Mouse (Mus musculus): ENCODE measurements at regions not wholly inside any gene's neighbourhood (a gene's known extent, or its start where the extent isn't known, plus 50 kb on each side); places are given as distances from the start of the nearest gene placed in this dataset.

DNA sequence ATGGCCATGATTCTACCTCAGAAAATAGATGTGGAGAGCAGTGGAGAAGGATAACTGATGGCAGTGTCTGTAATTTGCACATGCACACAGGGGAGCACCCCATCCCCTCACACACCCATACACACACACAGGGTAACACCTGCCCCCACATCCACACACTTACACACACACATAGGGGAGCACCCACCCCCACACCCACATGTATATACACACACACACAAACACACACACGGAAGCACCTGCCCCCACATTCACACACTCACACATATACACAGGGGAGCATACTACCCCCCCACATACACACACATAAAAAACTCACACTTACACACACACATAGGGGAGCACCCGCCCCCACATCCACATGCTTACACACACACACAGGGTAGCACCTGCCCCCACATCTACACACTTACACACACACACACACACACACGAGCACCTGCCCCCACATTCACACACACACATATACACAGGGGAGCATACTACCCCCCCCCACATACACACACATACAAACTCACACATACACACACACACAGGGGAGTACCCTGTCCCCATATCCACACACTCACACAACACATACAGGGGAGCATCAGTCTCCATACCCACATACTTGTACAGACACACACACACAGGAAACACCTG lies 265.8 kb downstream of the Lmo4 start:
- no peak overlapping the region for H3K4me2 ChIP-seq (ENCODE audit: low read depth, low read length)
- H3K4me1 ChIP-seq (ENCODE audit: control insufficient read depth, insufficient read depth, low read length) = no peaks in the 10 kb centered on the region
- H3K27ac ChIP-seq (ENCODE audit: low read length) = no peak overlapping the region
- H3K36me3 ChIP-seq (ENCODE audit: control insufficient read depth, insufficient read depth, low read length) = no peaks in the 10 kb centered on the region
- H3K4me3 ChIP-seq (ENCODE audit: low read length) = no peak overlapping the region
- no peak for ATAC-seq
- H3K27me3 ChIP-seq (replicated peaks; ENCODE audit: control insufficient read depth, insufficient read depth, low read length) = no peaks in the 10 kb centered on the region
- H3K9ac ChIP-seq (ENCODE audit: low read depth, low read length) = no peak overlapping the region
- WGBS = 92% methylated on average over 3 of the region's 3 CpGs
- no peaks in the 10 kb centered on the region for H3K9me3 ChIP-seq (ENCODE audit: control insufficient read depth, low read length)

DNA sequence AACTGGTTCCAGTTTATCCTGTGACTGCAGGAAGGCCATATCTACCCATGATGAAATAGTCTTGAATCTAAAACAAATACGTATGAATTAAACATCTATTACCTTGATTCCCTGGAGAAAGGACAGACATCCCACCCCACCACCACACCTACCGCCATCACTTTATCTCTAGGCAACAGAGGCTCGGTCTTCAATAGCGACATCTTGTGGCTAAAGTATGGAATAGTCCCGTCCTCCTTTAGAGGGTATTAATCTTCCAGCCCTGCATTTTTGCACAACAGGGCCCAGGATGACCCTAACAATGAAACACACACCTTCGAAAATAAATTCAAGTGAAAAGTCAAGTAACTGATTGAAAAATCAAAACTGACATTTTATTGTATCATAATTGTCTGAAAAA lies 279.7 kb downstream of the Lmo4 start:
- Histone ChIP-seq H3K9ac (ENCODE audit: low read depth, low read length) (no peak overlapping the region), H3K36me3 (ENCODE audit: control insufficient read depth, insufficient read depth, low read length) (no peaks in the 10 kb centered on the region), H3K4me3 (ENCODE audit: low read length) (no peak overlapping the region), H3K9me3 (ENCODE audit: control insufficient read depth, low read length) (no peaks in the 10 kb centered on the region), H3K27me3 (replicated peaks; ENCODE audit: control insufficient read depth, insufficient read depth, low read length) (no peaks in the 10 kb centered on the region), H3K27ac (ENCODE audit: low read length) (no peak overlapping the region), H3K4me2 (ENCODE audit: low read depth, low read length) (no peak overlapping the region), H3K4me1 (ENCODE audit: control insufficient read depth, insufficient read depth, low read length) (no peaks in the 10 kb centered on the region)
- no peak for ATAC-seq
- 60% methylated on average over 6 of the region's 6 CpGs for WGBS

DNA sequence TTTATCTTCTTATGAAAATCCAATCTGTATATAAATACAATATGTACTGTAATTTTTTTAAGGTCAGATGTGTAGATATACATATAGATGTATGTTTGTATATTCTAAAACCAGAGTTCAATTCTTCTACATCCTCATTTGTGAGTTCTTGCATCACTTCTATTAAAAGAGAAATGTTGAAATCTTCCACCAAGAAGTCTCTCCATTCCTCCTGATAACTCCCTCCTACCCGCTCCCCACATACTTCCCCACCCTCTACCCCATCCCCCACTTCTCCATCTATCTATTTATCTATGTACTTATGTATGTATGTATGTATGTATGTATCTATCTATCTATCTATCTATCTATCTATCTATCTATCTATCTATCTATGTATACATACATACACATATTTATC lies 285.3 kb downstream of the Lmo4 start:
- Histone ChIP-seq H3K27me3 (replicated peaks; ENCODE audit: control insufficient read depth, insufficient read depth, low read length) (no peaks in the 10 kb centered on the region), H3K4me1 (ENCODE audit: control insufficient read depth, insufficient read depth, low read length) (peaks cover 4% of the 10 kb centered on the region; the same call in 1 of the 2 replicates), H3K4me3 (ENCODE audit: low read length) (no peak overlapping the region), H3K36me3 (ENCODE audit: control insufficient read depth, insufficient read depth, low read length) (no peaks in the 10 kb centered on the region), H3K4me2 (ENCODE audit: low read depth, low read length) (no peak overlapping the region), H3K27ac (ENCODE audit: low read length) (no peak overlapping the region), H3K9ac (ENCODE audit: low read depth, low read length) (no peak overlapping the region), H3K9me3 (ENCODE audit: control insufficient read depth, low read length) (no peaks in the 10 kb centered on the region)
- ATAC-seq = no peak
- WGBS = 100% methylated on average over 1 of the region's 1 CpGs

DNA sequence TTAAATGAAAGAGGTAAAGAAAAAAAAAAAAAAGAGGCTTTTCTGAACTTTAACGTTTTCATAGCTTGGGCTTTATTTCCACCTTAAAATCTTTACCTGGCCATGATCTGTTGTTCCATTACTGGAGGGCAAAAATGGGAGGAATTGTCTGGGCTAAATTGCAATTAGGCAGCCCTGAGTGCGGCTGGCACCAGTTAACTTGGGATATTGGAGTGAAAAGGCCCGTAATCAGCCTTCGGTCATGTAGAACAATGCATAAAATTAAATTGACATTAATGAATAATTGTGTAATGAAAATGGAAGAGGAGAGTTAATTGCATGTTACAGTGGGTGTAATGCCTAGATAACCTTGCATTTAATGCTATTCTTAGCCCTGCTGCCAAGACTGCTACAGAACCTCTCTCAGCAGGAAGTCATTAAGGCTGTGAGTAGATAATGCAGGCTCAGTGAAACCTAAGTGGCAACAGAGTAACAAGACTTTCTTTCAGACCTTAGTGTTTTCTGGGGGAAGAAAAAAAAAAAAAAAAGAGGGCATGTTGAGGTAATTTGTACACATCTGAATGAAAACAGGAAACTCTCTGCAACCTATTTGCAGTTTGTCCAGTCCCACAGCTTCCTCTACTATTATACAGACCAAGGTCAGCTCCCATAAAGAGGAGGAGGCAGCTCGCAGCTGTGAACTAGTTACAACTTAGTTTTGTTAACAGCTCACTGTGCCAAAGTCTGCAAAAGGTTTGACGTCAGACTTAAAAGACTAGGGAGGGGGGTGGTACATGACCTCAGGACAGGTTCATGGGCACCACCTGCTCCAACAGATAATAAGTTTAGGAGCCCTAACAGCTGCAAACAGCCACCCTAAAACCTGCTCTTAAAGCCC lies 290.4 kb downstream of the Lmo4 start:
- ATAC-seq = peak; percentile 86
- Histone ChIP-seq H3K36me3 (ENCODE audit: control insufficient read depth, insufficient read depth, low read length) (no peaks in the 10 kb centered on the region), H3K27me3 (replicated peaks; ENCODE audit: control insufficient read depth, insufficient read depth, low read length) (no peaks in the 10 kb centered on the region), H3K4me2 (ENCODE audit: low read depth, low read length) (no peak overlapping the region), H3K4me3 (ENCODE audit: low read length) (no peak overlapping the region), H3K4me1 (ENCODE audit: control insufficient read depth, insufficient read depth, low read length) (peaks cover 7% of the 10 kb centered on the region; the same call in 1 of the 2 replicates), H3K9ac (ENCODE audit: low read depth, low read length) (no peak overlapping the region), H3K27ac (ENCODE audit: low read length) (no peak overlapping the region), H3K9me3 (ENCODE audit: control insufficient read depth, low read length) (no peaks in the 10 kb centered on the region)
- 49% methylated on average over 6 of the region's 6 CpGs for WGBS

DNA sequence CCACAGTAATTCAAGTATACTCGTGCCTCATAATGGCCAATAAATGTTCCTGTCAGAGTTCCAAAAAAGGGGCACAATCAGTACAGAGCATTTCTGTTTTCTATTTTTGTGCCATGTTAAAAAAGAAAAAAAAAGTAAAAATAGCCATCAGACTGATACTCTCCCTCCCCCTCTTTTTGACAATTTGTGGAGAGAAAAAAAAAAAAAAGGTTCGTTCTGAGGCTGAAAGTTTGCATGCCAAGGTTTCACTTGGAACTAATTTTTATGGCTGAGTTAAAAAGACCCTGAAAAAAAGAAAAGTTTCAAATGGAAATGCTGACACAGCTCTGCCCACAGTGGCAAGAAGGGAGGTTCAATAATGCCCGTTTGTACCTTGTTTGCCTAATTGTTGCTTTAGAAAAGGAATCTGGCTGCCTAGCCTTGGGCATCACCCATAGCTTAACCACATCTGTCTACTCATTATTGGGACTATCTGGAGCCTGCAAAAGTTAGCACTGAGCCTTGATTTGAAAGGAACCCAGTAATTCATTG lies 291.9 kb downstream of the Lmo4 start:
- H3K4me2 ChIP-seq (ENCODE audit: low read depth, low read length) = no peak overlapping the region
- no peak overlapping the region for H3K27ac ChIP-seq (ENCODE audit: low read length)
- no peak overlapping the region for H3K9ac ChIP-seq (ENCODE audit: low read depth, low read length)
- no peaks in the 10 kb centered on the region for H3K36me3 ChIP-seq (ENCODE audit: control insufficient read depth, insufficient read depth, low read length)
- H3K4me1 ChIP-seq (ENCODE audit: control insufficient read depth, insufficient read depth, low read length) = peaks cover 7% of the 10 kb centered on the region; the same call in 1 of the 2 replicates
- 70% methylated on average over 3 of the region's 3 CpGs for WGBS
- no peaks in the 10 kb centered on the region for H3K27me3 ChIP-seq (replicated peaks; ENCODE audit: control insufficient read depth, insufficient read depth, low read length)
- no peaks in the 10 kb centered on the region for H3K9me3 ChIP-seq (ENCODE audit: control insufficient read depth, low read length)
- no peak overlapping the region for H3K4me3 ChIP-seq (ENCODE audit: low read length)
- ATAC-seq = no peak

DNA sequence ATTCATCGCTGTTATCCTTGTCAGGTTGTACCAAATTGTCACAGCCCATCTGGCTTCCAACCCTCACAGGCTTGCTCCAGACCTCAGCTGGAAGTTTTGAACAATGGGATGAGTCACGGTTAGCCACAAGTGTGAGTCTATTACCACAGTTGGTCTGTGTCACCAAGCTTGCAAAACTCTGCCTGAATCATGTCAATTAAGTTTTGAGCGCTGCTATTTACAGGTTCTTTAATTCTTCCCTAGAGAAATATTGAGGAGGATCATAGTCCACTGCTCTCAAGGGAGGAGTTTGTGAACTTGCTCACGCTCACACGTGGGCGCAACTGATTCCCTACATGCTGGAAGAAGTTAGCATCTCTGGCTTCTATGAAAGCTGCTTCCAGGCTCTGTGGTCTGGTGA lies 292.6 kb downstream of the Lmo4 start:
- ATAC-seq = no peak
- WGBS = 72% methylated on average over 6 of the region's 6 CpGs

DNA sequence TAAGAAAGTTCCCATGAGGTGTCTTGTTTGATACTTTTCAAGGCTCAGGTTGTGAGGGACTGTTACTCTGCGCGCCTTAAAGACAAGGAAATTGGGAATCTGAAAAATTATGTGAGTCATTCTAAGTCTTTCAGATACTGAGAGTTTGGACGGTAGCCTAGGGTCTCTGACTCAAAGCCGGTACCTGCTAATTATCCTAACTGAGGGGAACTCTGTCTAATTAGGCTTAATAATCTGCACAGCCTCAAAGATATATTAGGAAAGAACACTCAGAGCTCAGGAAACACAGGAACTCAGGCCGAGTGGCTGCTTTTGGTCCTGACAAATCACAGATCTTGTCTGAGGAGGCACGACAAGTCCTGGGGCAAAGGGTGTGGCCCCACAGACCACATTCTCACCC lies 295.7 kb downstream of the Lmo4 start:
- no peak overlapping the region for H3K4me3 ChIP-seq (ENCODE audit: low read length)
- no peaks in the 10 kb centered on the region for H3K36me3 ChIP-seq (ENCODE audit: control insufficient read depth, insufficient read depth, low read length)
- H3K4me2 ChIP-seq (ENCODE audit: low read depth, low read length) = no peak overlapping the region
- no peaks in the 10 kb centered on the region for H3K27me3 ChIP-seq (replicated peaks; ENCODE audit: control insufficient read depth, insufficient read depth, low read length)
- H3K27ac ChIP-seq (ENCODE audit: low read length) = no peak overlapping the region
- 77% methylated on average over 6 of the region's 6 CpGs for WGBS
- no peaks in the 10 kb centered on the region for H3K9me3 ChIP-seq (ENCODE audit: control insufficient read depth, low read length)
- no peak overlapping the region for H3K9ac ChIP-seq (ENCODE audit: low read depth, low read length)
- no peak for ATAC-seq
- 0 out of 2 replicates have a peak, but pooled peaks cover 1% of the 10 kb centered on the region for H3K4me1 ChIP-seq (ENCODE audit: control insufficient read depth, insufficient read depth, low read length)

More for the DNA sequence above, 292.6 kb downstream of the Lmo4 start:
- Histone ChIP-seq H3K9ac (ENCODE audit: low read depth, low read length) (no peak overlapping the region), H3K27ac (ENCODE audit: low read length) (no peak overlapping the region), H3K4me3 (ENCODE audit: low read length) (no peak overlapping the region), H3K4me2 (ENCODE audit: low read depth, low read length) (no peak overlapping the region), H3K27me3 (replicated peaks; ENCODE audit: control insufficient read depth, insufficient read depth, low read length) (no peaks in the 10 kb centered on the region), H3K4me1 (ENCODE audit: control insufficient read depth, insufficient read depth, low read length) (peaks cover 7% of the 10 kb centered on the region; the same call in 1 of the 2 replicates), H3K9me3 (ENCODE audit: control insufficient read depth, low read length) (no peaks in the 10 kb centered on the region), H3K36me3 (ENCODE audit: control insufficient read depth, insufficient read depth, low read length) (no peaks in the 10 kb centered on the region)

DNA sequence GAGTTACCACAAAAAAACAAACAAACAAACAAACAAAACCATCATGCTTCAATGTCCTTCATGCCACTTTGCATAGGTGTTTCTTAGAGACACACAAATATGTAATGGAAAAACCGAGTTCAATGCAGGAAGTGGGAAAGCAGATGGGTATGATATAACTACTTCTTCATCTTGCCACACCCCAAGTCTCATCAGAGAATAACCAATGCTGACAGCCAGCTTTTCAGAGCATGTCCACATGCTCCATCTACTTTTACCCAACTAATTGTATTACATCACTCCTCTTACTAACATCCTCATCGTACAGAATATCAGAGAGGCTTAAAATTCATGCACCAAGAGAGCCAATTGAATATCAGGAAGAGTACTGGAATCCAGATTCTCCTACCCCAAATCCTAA lies 301.6 kb downstream of the Lmo4 start:
- 83% methylated on average over 2 of the region's 2 CpGs for WGBS
- Histone ChIP-seq H3K4me2 (ENCODE audit: low read depth, low read length) (no peak overlapping the region), H3K4me1 (ENCODE audit: control insufficient read depth, insufficient read depth, low read length) (no peaks in the 10 kb centered on the region), H3K36me3 (ENCODE audit: control insufficient read depth, insufficient read depth, low read length) (no peaks in the 10 kb centered on the region), H3K9ac (ENCODE audit: low read depth, low read length) (no peak overlapping the region), H3K27me3 (replicated peaks; ENCODE audit: control insufficient read depth, insufficient read depth, low read length) (no peaks in the 10 kb centered on the region), H3K4me3 (ENCODE audit: low read length) (no peak overlapping the region), H3K9me3 (ENCODE audit: control insufficient read depth, low read length) (no peaks in the 10 kb centered on the region), H3K27ac (ENCODE audit: low read length) (no peak overlapping the region)
- no peak for ATAC-seq

DNA sequence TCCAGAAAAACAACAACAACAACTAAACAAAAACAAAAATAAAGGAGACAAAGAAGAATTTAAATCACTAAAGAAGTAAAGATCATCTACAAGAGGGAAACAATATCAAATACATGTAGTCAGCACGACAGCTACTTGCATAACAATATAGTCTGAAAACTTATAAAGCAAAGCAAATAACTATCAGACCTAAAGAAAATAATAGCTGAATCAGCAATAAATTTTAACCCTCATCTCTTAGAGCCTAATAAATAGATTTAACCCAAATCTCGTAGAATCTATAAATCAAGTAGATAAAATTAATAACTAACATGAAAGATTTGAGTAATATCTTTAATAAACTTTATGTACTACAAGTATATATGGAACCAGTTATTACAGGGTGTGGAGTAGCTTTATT lies 324.2 kb downstream of the Lmo4 start:
- Histone ChIP-seq H3K4me2 (ENCODE audit: low read depth, low read length) (no peak overlapping the region), H3K4me1 (ENCODE audit: control insufficient read depth, insufficient read depth, low read length) (no peaks in the 10 kb centered on the region), H3K4me3 (ENCODE audit: low read length) (no peak overlapping the region), H3K27me3 (replicated peaks; ENCODE audit: control insufficient read depth, insufficient read depth, low read length) (no peaks in the 10 kb centered on the region), H3K27ac (ENCODE audit: low read length) (no peak overlapping the region), H3K9ac (ENCODE audit: low read depth, low read length) (no peak overlapping the region), H3K36me3 (ENCODE audit: control insufficient read depth, insufficient read depth, low read length) (no peaks in the 10 kb centered on the region), H3K9me3 (ENCODE audit: control insufficient read depth, low read length) (no peaks in the 10 kb centered on the region)
- no peak for ATAC-seq
- WGBS = 87% methylated on average over 2 of the region's 2 CpGs

Data from intestine, embryonic 16.5 days (tissue).